Mouse (Mus musculus): Measurements from ENCODE around the gene Pnrc2.

DNA sequence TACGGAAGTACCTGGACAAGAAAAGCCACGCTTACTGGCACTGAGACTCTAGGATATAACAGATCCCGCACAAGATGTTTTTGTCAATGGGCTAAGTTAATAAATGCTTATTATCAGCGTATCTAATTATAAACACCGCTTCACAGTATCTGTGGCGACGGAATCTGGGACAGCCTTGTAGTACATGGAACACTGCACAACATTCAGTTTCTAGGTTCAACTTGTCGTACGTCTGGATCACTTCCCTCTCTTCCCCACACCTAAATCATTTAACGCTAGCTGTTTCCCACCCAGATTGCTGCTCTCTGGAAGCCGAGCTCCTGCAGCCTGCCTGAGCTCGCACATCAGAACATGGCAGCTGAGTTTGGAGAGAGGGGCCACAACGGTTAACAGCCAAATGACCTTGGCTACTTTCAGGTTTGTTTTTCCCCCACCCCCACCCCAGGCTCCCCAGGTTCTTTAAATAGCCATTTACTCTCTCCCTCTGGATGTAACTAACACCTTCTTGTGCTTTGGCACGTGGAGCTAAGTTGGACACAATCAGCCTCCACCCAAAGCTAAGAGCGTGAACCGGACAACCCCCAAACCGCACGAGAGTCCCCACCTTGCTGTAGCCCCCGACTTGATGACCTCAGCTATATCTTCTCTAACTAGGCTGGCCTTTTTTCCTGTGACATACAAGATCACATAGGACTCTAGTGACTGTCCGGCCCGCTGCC lies 34.2 kb downstream of the Pnrc2 start:
- no peak for TF ChIP-seq GATA1 (IDR thresholded peaks at IDR 0.05; ENCODE audit: borderline replicate concordance, low read length)
- no peak for TF ChIP-seq FLI1 (IDR thresholded peaks at IDR 0.05; ENCODE audit: low read length)
